Mouse (Mus musculus) C2C12 (cell line): ENCODE results near the gene Adgrf5.

Experiments used
- CTCF ChIP-seq: IDR thresholded peaks from one replicate; pipeline ENCODE4 v1.5.1; 2011; ENCODE audit not compliant: control insufficient read depth, insufficient read depth, insufficient read length
- FOSL1 ChIP-seq: IDR thresholded peaks from one replicate; pipeline ENCODE4 v1.8.0; 2011; ENCODE audit warnings: mild to moderate bottlenecking, low read length; ENCODE audit not compliant: poor library complexity, insufficient read depth, severe bottlenecking
- MAX ChIP-seq: IDR thresholded peaks from one replicate; pipeline ENCODE4 v1.6.1; 2011; ENCODE audit warnings: mild to moderate bottlenecking, control low read depth
- USF1 ChIP-seq: IDR thresholded peaks from one replicate; pipeline ENCODE4 v1.6.1; 2011; ENCODE audit warnings: low read depth, mild to moderate bottlenecking, control low read depth, moderate library complexity

DNA sequence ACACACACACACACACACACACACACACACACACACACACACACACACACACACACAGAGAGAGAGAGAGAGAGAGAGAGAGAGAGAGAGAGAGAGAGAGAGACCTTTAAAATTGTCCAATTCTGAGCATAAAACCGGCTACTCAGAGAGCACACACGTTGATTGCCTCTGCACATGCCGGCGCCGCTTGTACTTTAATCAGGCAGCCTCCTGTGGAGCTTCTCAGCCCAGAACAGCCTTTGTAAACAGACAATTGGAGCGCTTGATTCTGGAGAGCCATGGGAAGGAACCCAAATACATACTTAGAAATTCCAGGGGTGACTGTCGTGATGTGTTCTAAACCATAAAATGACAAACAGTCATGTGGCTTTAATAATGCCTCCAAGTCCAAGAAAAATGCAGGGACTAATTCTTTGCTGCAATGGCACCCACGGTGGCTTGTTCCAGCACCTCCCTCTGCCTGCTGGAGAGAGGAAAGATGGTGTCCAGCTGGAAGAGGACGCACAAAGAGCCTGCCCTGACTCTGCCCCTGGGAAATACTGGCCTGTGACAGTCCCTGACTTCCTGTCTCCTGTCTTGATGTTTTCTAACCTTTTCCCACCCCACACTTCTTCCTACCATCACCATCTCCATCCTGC, 2.2 kb upstream of the Adgrf5 start:
- TF ChIP-seq CTCF (no peak), USF1 (no peak), MAX (no peak), FOSL1 (no peak)
